Mouse (Mus musculus): Measurements from ENCODE around the gene 4930452B06Rik. TPM values are rescaled to one million over a fixed set of nuclear protein-coding genes. Genes with fewer than 3 reads are reported as not detected.

Gene 4930452B06Rik
- polyA plus RNA-seq, 1 experiment from 2014 or later, result 9.7 TPM

GRCm38 (mm10) chr14:8476606-8477005 lies 189.4 kb downstream of the 4930452B06Rik start:
- Histone ChIP-seq H3K27me3 (no peaks in the 10 kb centered on the region), H3K9ac (no peak overlapping the region), H3K4me2 (no peak overlapping the region), H3K9me3 (replicated peaks) (no peaks in the 10 kb centered on the region), H3K4me1 (peaks cover 32% of the 10 kb centered on the region), H3K4me3 (no peak overlapping the region), H3K27ac (no peak overlapping the region), H3K36me3 (ENCODE audit: poor library complexity, severe bottlenecking) (peaks cover 3% of the 10 kb centered on the region; the same call in 1 of the 2 replicates)
- ATAC-seq, result peak; percentile 79
- 53% methylated on average over 3 of the region's 3 CpGs for WGBS

- Histone ChIP-seq H3K9ac (no peak overlapping the region), H3K4me1 (peaks cover 32% of the 10 kb centered on the region), H3K9me3 (replicated peaks) (no peaks in the 10 kb centered on the region), H3K27ac (no peak overlapping the region), H3K4me3 (no peak overlapping the region), H3K27me3 (no peaks in the 10 kb centered on the region), H3K4me2 (no peak overlapping the region), H3K36me3 (ENCODE audit: poor library complexity, severe bottlenecking) (peaks cover 3% of the 10 kb centered on the region; the same call in 1 of the 2 replicates)
- WGBS, result 39% methylated on average over 5 of the region's 5 CpGs
- ATAC-seq, result peak; percentile 57; the same call in 1 of the 2 replicates
Observed at GRCm38 (mm10) chr14:8475851-8476250, 190.2 kb downstream of the 4930452B06Rik start.

DNA sequence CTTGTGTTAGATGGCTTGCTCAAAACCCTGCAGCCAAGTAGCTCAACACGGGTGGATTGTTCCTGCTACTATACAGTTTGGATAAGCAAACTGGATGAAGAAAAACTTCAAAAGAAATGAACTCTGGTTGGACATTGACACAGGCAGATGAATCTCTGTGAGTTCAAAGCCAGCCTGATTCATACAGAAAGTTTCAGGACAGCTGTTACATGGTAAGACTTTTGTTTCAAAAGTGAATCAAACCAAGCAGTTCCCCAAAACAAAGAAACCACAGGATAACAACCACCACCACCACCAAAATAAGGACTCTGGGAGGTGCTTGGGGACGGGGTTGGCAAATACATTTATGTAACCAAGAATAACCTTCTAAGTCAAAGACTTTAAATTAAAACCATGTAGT lies 193.2 kb downstream of the 4930452B06Rik start:
- Histone ChIP-seq H3K36me3 (ENCODE audit: poor library complexity, severe bottlenecking) (no peaks in the 10 kb centered on the region), H3K9ac (no peak overlapping the region), H3K9me3 (replicated peaks) (no peaks in the 10 kb centered on the region), H3K27me3 (no peaks in the 10 kb centered on the region), H3K27ac (no peak overlapping the region), H3K4me3 (no peak overlapping the region), H3K4me1 (peaks cover 27% of the 10 kb centered on the region), H3K4me2 (no peak overlapping the region)
- 74% methylated on average over 2 of the region's 2 CpGs for whole genome bisulfite sequencing
- ATAC-seq, result no peak

DNA sequence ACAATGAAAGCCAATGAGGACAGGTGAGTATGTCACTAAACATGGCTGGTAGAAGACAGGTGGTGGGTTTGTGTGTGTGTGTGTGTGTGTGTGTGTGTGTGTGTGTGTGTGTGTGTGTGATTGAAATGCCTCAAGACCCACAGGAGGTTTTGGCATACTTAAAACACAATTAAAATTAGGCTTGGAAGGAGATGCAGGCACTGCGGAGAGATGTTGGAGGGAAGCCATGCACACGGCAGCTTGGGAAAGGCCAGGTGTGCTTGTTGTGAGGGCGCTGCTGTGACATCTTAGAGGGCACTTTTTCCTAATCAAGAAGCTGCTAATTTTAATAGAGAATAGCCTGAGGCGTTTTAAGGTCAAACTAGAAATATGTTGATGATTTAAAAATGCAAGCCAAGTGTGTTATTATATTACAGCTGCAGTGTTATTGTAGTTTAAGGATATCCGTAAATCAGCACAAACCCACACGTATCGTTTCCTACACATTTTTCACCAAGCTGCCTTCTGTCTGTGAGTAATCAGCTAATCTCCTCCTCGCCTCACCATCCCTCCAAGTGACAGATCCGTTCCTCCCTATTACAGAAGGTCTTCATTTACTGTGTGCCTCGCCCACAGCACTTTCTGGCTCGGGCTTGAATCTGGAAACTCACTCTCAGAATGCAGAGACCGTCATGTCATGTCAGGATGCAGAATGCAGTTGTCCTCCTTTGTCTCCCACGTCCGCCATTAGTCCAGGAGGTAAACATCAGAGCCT lies 201.5 kb downstream of the 4930452B06Rik start:
- no peak overlapping the region for H3K9ac ChIP-seq
- H3K4me2 ChIP-seq, result no peak overlapping the region
- H3K27ac ChIP-seq, result peak overlapping the region; percentile 15; the same call in 1 of the 2 replicates
- no peak for ATAC-seq
- WGBS, result 56% methylated on average over 14 of the region's 14 CpGs
- H3K36me3 ChIP-seq (ENCODE audit: poor library complexity, severe bottlenecking), result no peaks in the 10 kb centered on the region
- peaks cover 21% of the 10 kb centered on the region for H3K4me1 ChIP-seq
- no peaks in the 10 kb centered on the region for H3K27me3 ChIP-seq
- H3K9me3 ChIP-seq (replicated peaks), result no peaks in the 10 kb centered on the region
- H3K4me3 ChIP-seq, result no peak overlapping the region

DNA sequence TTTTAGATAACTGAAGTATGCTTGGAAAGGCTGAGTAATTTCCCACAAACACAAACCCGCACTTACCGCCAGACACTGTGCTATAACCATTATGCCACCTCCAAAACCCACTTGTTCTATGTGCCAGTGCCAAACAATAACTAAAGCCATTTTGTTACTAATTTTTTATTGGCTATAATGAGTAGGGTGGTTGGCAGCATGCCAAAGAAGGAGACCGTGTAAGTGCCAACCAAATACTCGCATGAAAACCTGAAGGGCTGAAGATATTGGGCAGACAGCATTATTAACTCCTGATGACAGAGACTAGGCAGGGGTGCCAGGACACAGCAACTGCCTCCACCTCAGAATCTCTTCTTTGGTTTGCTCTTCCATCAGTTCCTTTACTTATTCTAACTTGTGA lies 203.1 kb downstream of the 4930452B06Rik start:
- WGBS, result 63% methylated on average over 4 of the region's 4 CpGs
- Histone ChIP-seq H3K4me2 (no peak overlapping the region), H3K27me3 (no peaks in the 10 kb centered on the region), H3K9ac (no peak overlapping the region), H3K9me3 (replicated peaks) (no peaks in the 10 kb centered on the region), H3K27ac (no peak overlapping the region), H3K4me1 (peaks cover 19% of the 10 kb centered on the region), H3K36me3 (ENCODE audit: poor library complexity, severe bottlenecking) (no peaks in the 10 kb centered on the region), H3K4me3 (no peak overlapping the region)
- ATAC-seq, result no peak

DNA sequence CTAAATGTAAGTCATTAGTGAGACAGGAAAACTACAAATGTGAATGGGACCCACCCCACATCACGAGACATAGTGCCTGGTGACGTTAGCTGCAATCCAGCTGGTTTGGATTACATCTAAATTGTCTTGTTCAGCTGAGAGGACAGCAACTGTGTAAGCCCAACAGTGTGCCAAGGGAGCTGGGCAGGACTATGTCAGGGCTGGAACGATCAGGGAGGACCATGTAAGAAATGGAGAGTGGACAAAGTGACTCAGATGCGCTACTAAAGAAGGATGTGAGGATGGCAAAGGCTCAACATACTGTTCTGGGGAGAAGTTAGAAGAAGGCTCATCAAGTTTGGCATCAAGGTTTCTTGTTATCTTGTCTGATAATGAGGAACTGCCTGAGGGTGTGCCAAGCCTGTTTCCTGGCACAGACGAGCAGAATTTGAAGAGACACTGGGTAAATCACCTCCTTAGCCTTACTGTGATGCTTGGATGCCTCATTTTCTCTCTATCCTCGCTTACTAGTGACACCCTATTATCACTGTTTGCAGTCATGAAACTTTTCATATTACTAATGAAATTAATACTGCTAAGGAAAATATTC lies 203.6 kb downstream of the 4930452B06Rik start:
- Histone ChIP-seq H3K4me3 (no peak overlapping the region), H3K4me2 (no peak overlapping the region), H3K4me1 (peaks cover 19% of the 10 kb centered on the region), H3K36me3 (ENCODE audit: poor library complexity, severe bottlenecking) (no peaks in the 10 kb centered on the region), H3K9ac (no peak overlapping the region), H3K27ac (no peak overlapping the region), H3K27me3 (no peaks in the 10 kb centered on the region), H3K9me3 (replicated peaks) (no peaks in the 10 kb centered on the region)
- no peak for ATAC-seq
- 78% methylated on average over 6 of the region's 6 CpGs for WGBS

DNA sequence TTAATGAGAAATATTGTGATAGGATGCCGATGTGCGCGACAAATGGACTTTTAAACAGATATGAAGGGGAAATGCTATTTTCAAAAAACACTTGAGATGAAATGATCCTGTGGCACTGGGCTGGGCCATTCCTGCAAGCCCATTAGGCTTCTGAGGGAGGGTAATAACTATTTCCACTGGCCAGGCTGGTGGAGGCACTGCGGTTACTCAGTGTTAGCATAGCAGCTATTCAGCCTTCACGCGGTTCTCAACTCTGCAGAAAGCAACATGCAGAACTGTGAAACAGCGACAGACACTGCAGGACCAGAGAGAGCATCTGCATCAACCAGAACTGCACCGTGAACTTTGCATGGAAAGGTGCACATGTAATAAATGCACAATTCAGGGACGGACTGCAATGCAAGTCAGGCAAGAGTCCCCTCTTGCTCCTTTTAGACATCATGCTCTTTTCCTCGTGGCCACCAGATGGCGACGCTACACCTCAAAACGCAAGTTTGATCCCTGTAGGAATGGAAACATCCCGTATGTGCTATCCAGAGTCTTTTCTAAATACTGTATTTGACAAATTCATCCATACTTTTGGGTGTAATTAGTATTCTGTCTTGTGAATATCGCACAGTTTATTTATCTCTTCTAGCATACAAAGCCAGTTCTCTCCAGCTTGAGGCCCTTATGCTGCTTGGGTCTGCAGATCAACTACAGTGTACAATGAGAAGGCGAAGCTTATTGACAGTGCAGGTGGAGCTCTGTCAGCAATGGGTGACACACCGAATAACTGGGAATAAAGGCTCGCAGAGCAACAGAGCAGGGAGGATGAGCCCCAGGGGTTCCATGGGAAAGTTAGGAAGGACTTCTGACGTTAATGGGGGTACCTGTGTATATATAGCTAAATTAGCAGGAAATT lies 205.6 kb downstream of the 4930452B06Rik start:
- peak; percentile 84 for ATAC-seq

DNA sequence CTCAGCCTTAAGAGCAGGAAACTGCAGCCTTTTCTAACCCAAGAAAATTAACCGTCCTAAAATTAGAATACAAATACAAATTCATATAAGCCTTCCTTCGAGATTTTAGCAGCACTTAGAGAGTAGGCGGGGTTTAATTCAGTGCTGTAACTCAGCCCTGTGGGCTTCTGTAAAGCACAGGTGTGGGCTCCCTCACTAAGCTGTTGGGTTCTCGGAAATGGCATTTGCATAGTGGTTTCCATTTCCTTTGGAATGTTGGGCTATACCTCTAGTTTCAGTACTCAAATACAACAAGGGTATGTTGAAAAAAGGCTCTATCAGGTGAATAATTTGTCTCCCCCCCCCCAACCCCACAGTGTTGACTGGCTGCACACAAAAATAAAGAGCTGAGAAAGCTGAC lies 206.3 kb downstream of the 4930452B06Rik start:
- no peak for ATAC-seq
- Histone ChIP-seq H3K9ac (no peak overlapping the region), H3K27me3 (no peaks in the 10 kb centered on the region), H3K4me1 (peaks cover 13% of the 10 kb centered on the region), H3K27ac (no peak overlapping the region), H3K9me3 (replicated peaks) (no peaks in the 10 kb centered on the region), H3K36me3 (ENCODE audit: poor library complexity, severe bottlenecking) (no peaks in the 10 kb centered on the region), H3K4me3 (no peak overlapping the region), H3K4me2 (no peak overlapping the region)
- 82% methylated on average over 4 of the region's 4 CpGs for WGBS

More for the DNA sequence above, 205.6 kb downstream of the 4930452B06Rik start:
- no peak overlapping the region for H3K27ac ChIP-seq
- H3K36me3 ChIP-seq (ENCODE audit: poor library complexity, severe bottlenecking), result no peaks in the 10 kb centered on the region
- no peak overlapping the region for H3K4me2 ChIP-seq
- no peak overlapping the region for H3K9ac ChIP-seq
- peaks cover 19% of the 10 kb centered on the region for H3K4me1 ChIP-seq
- H3K9me3 ChIP-seq (replicated peaks), result no peaks in the 10 kb centered on the region
- no peak overlapping the region for H3K4me3 ChIP-seq
- H3K27me3 ChIP-seq, result no peaks in the 10 kb centered on the region
- WGBS, result 41% methylated on average over 19 of the region's 19 CpGs

DNA sequence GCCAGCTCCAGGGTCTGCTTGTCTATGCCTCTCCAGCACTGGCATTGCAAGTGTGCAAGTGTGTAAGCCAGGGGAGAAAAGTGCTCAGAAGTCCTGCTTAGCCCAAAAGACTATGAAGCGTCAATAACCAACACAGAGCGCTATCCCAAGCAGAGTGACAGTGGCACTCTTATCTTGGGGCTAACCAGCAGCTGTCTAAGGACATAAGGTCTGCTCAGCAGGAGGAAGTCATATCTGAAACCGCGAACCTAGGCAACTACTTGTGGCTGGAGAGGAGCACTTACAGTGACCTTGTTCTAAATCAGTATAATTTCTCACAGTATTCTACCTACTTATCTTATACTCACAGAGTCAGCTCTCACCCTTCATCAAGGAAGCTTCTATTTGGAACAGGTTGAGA lies 214.9 kb downstream of the 4930452B06Rik start:
- WGBS, result 88% methylated on average over 4 of the region's 4 CpGs
- no peak overlapping the region for H3K9ac ChIP-seq
- ATAC-seq, result no peak
- H3K9me3 ChIP-seq (replicated peaks), result no peaks in the 10 kb centered on the region
- no peaks in the 10 kb centered on the region for H3K36me3 ChIP-seq (ENCODE audit: poor library complexity, severe bottlenecking)
- no peak overlapping the region for H3K4me3 ChIP-seq
- no peak overlapping the region for H3K4me2 ChIP-seq
- H3K27ac ChIP-seq, result no peak overlapping the region
- no peaks in the 10 kb centered on the region for H3K4me1 ChIP-seq
- H3K27me3 ChIP-seq, result no peaks in the 10 kb centered on the region

DNA sequence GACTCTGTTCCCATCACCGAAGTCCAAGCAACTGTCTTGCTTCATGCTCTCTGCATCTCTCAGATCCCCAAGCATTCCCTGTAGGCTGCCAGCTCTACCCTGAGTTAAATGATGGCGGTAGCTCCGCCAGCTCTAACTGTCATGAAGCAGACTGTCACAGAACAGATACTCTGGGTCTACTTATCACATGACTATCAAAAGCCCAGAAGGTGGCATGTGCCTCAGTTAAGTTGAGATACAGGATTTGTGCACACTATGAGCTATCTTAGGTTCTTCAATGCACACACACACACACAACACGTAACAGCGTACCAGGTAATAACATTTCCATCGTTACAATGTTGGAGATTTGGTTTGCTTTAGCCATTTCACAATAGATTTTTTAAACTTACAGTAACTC lies 215.7 kb downstream of the 4930452B06Rik start:
- H3K4me3 ChIP-seq, result no peak overlapping the region
- no peak overlapping the region for H3K27ac ChIP-seq
- no peak overlapping the region for H3K9ac ChIP-seq
- H3K4me2 ChIP-seq, result no peak overlapping the region
- H3K9me3 ChIP-seq (replicated peaks), result no peaks in the 10 kb centered on the region
- no peaks in the 10 kb centered on the region for H3K4me1 ChIP-seq
- no peak for ATAC-seq
- WGBS, result 92% methylated on average over 6 of the region's 6 CpGs
- H3K27me3 ChIP-seq, result no peaks in the 10 kb centered on the region
- no peaks in the 10 kb centered on the region for H3K36me3 ChIP-seq (ENCODE audit: poor library complexity, severe bottlenecking)

GRCm38 (mm10) chr14:8449299-8449698 lies 216.7 kb downstream of the 4930452B06Rik start:
- H3K9ac ChIP-seq, result no peak overlapping the region
- H3K9me3 ChIP-seq (replicated peaks), result no peaks in the 10 kb centered on the region
- no peak overlapping the region for H3K4me2 ChIP-seq
- H3K4me1 ChIP-seq, result no peaks in the 10 kb centered on the region
- no peaks in the 10 kb centered on the region for H3K36me3 ChIP-seq (ENCODE audit: poor library complexity, severe bottlenecking)
- no peak overlapping the region for H3K27ac ChIP-seq
- H3K27me3 ChIP-seq, result no peaks in the 10 kb centered on the region
- H3K4me3 ChIP-seq, result no peak overlapping the region
- no peak for ATAC-seq

DNA sequence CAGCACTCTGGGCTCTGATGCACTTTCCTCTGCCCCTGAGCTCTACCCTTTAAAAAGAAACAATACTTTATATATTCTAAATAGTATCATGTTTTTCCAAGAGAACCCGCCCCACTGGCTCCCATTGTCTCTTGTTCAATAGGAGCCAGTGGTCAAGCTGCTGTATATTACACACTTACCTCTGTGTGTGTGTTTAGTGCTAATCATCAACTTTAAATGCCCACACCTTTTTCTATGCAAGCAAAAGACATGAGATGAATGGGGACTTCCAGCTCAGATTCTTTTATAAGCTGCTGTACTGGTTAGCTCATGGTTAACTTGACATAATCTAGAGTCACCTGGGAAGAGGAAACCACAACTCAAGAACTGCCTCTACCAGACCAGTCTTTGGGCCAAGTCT lies 218.7 kb downstream of the 4930452B06Rik start:
- Histone ChIP-seq H3K9ac (no peak overlapping the region), H3K9me3 (replicated peaks) (no peaks in the 10 kb centered on the region), H3K4me2 (no peak overlapping the region), H3K4me1 (no peaks in the 10 kb centered on the region), H3K4me3 (no peak overlapping the region), H3K27me3 (no peaks in the 10 kb centered on the region), H3K36me3 (ENCODE audit: poor library complexity, severe bottlenecking) (no peaks in the 10 kb centered on the region), H3K27ac (no peak overlapping the region)
- 97% methylated on average over 1 of the region's 1 CpGs for WGBS
- ATAC-seq, result no peak

Data from forebrain, embryonic 13.5 days (tissue).